Mouse (Mus musculus) liver, embryonic 13.5 days (tissue): ENCODE results near the gene Pnldc1. TPM values are rescaled to one million over a fixed set of nuclear protein-coding genes. Genes with fewer than 3 reads are reported as not detected.

Experiments used
- microRNA-seq: library from miRNA; unstranded; fragments of <30 nt; microRNA quantifications from one replicate; pipeline ENCODE4, GENCODE M21; 2016
- polyA plus RNA-seq: library from polyadenylated mRNA; unstranded; fragments of >200 nt; fragmentation: Nextera tagmentation; extraction: Ambion mirVana; gene quantifications from 2 replicates; pipeline ENCODE4 v1.2.1, GENCODE M21; 2015

The Pnldc1 gene
- polyA plus RNA-seq, 1 experiment from 2014 or later, result 0.40 TPM

Small RNAs within 50 kb of the gene (microRNA-seq; reads per million reads assigned to microRNA genes)
- gene Gm24085, result not detected

Other genes starting within 250 kb of the Pnldc1 start
- gene Slc22a1, start 234.4 kb downstream of the Pnldc1 start, polyA plus RNA-seq, result not detected in 2 replicates
- gene Igf2r, start 140.6 kb downstream of the Pnldc1 start, polyA plus RNA-seq, result 13.8 and 17.4 TPM in 2 replicates
- gene Mas1, start 42.1 kb downstream of the Pnldc1 start, polyA plus RNA-seq, result 0.22 TPM in 1 of 2 replicates, not detected in the other
- gene Mrgprh, start 34.2 kb downstream of the Pnldc1 start, polyA plus RNA-seq, result not detected in 2 replicates
- 346 and 426 TPM in 2 replicates for gene Tcp1, start 5.5 kb upstream of the Pnldc1 start, polyA plus RNA-seq
- gene Mrpl18, start 6.1 kb upstream of the Pnldc1 start, polyA plus RNA-seq, result 184 and 197 TPM in 2 replicates
- 1.9 and 2.6 TPM in 2 replicates for gene Acat3, start 30.4 kb upstream of the Pnldc1 start, polyA plus RNA-seq
- gene Acat2, start 50.5 kb upstream of the Pnldc1 start, polyA plus RNA-seq, result 87.7 and 104 TPM in 2 replicates
- gene Wtap, start 83.9 kb upstream of the Pnldc1 start, polyA plus RNA-seq, result 63.4 and 69.1 TPM in 2 replicates
- gene Sod2, start 96.6 kb upstream of the Pnldc1 start, polyA plus RNA-seq, result 146 and 149 TPM in 2 replicates
- not detected in 2 replicates for gene Gpr31b, start 142.1 kb upstream of the Pnldc1 start, polyA plus RNA-seq
- not detected in 2 replicates for gene Tcp10b, start 150.9 kb upstream of the Pnldc1 start, polyA plus RNA-seq
- gene Unc93a, start 221.6 kb upstream of the Pnldc1 start, polyA plus RNA-seq, result 0.05 TPM in 1 of 2 replicates, not detected in the other